Mouse (Mus musculus): Measurements from ENCODE around the gene Il17rd.

DNA sequence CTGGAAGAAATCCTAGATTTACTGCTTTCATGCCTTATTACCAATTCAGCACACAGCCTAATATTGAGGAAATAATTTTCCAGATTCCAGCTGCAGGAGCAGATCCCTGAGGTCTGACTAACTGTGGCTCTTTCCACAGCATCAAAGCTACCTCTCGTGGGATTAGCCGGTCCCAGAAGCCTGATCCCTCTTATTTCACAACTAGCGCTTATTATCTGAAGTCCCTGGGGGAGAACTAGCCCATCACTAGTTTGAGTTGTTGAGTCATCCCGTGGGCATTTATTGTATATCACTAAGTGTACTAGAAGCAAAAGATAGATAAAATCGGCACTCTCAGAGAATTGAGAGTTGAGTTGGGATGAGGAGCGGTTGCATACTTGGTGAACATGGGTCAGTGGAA is 117.3 kb downstream of the Il17rd start:
- TF ChIP-seq POLR2A (IDR thresholded peaks at IDR 0.05; ENCODE audit: borderline replicate concordance, insufficient read depth, low read length) (no peak), CTCF (IDR thresholded peaks at IDR 0.05; ENCODE audit: borderline replicate concordance, insufficient read depth, low read depth, low read length) (no peak)

All from cerebellum, adult 2 months (tissue).